Comparison of ENCODE assay signal across 17 mouse cellular contexts in the genomic region with DNA sequence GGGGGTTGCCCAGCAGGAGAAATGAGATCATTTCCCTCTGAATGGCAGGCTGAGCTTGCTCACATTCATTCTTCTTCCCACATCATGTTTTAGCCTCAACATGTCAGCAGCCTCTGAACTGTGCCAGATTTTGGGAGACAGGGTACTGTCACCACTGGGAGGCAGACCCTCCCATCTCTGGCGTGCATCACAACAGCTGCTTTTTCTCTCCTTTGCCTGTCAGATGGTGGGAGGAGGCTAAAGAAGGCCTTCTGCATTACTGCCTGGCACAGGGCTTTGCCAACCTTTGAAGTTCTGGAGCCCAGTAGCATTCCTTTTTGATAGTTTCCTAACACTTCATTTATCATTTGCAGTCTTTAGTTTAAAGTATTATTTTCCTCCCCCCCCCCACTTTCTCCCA.
DNase-seq lines count a peak whose midpoint lies in the region; ATAC-seq and TF ChIP-seq lines count a peak whose summit lies in the region.
"Had no signal": no experiment of that assay in that cellular context is flagged by ENCODE, and none has a peak within 500 bp of the region (broad histone marks: within the 10 kb centered on the region; RNA-seq: fewer than 3 reads in every experiment).

No protein-coding gene starts in this region.

- no peak overlapping the region for H3K4me3 ChIP-seq in embryonic facial prominence, embryonic 14.5 days (ENCODE audit: low read depth, low read length)
- H3K4me3 ChIP-seq in embryonic facial prominence, embryonic 10.5 days, result no peak overlapping the region
- no peak overlapping the region for H3K4me3 ChIP-seq in hindbrain, postnatal 0 days (ENCODE audit: low read length)
- no peak overlapping the region for H3K4me3 ChIP-seq in hindbrain, embryonic 10.5 days
- H3K4me3 ChIP-seq in C2C12 (ENCODE audit: insufficient read depth, poor library complexity, severe bottlenecking), result no peak overlapping the region
- H3K4me3 ChIP-seq: intestine, embryonic 15.5 days; midbrain, embryonic 13.5 days had no signal

- H3K4me2 ChIP-seq in embryonic facial prominence, embryonic 14.5 days (ENCODE audit: low read depth, low read length), result no peak overlapping the region
- no peak overlapping the region for H3K4me2 ChIP-seq in hindbrain, postnatal 0 days (ENCODE audit: low read depth, low read length)
- H3K4me2 ChIP-seq: intestine, embryonic 15.5 days; midbrain, embryonic 13.5 days had no signal

- no peak for ATAC-seq in embryonic facial prominence, embryonic 14.5 days (ENCODE audit: low read depth)
- ATAC-seq in hindbrain, postnatal 0 days, result peak; percentile 49; the same call in 1 of the 2 replicates
- ATAC-seq: activated CD4-positive, CD25-positive, alpha-beta regulatory T cell, adult 4 months; intestine, embryonic 15.5 days; midbrain, embryonic 13.5 days had no signal

- no peaks in the 10 kb centered on the region for H3K79me2 ChIP-seq in C2C12 (ENCODE audit: control insufficient read depth, insufficient read depth)

- H3K9me3 ChIP-seq in embryonic facial prominence, embryonic 14.5 days (ENCODE audit: control insufficient read depth, low read length), result no peaks in the 10 kb centered on the region
- H3K9me3 ChIP-seq in embryonic facial prominence, embryonic 10.5 days, result no peaks in the 10 kb centered on the region
- H3K9me3 ChIP-seq in hindbrain, postnatal 0 days (ENCODE audit: low read length), result no peaks in the 10 kb centered on the region
- H3K9me3 ChIP-seq in hindbrain, embryonic 10.5 days, result no peaks in the 10 kb centered on the region
- H3K9me3 ChIP-seq: intestine, embryonic 15.5 days; midbrain, embryonic 13.5 days had no signal

- no peaks in the 10 kb centered on the region for H3K79me3 ChIP-seq in C2C12 (ENCODE audit: low read depth)

- H3K36me3 ChIP-seq in embryonic facial prominence, embryonic 14.5 days (ENCODE audit: control insufficient read depth, insufficient read depth, low read length), result no peaks in the 10 kb centered on the region
- no peaks in the 10 kb centered on the region for H3K36me3 ChIP-seq in embryonic facial prominence, embryonic 10.5 days (replicated peaks)
- H3K36me3 ChIP-seq in hindbrain, postnatal 0 days (ENCODE audit: insufficient read depth, low read length), result no peaks in the 10 kb centered on the region
- H3K36me3 ChIP-seq in hindbrain, embryonic 10.5 days, result no peaks in the 10 kb centered on the region
- no peaks in the 10 kb centered on the region for H3K36me3 ChIP-seq in C2C12 (ENCODE audit: control insufficient read depth, insufficient read depth)
- H3K36me3 ChIP-seq: intestine, embryonic 15.5 days; midbrain, embryonic 13.5 days had no signal

- no peak overlapping the region for H3K27ac ChIP-seq in embryonic facial prominence, embryonic 14.5 days (replicated peaks; ENCODE audit: low read depth, low read length)
- no peak overlapping the region for H3K27ac ChIP-seq in embryonic facial prominence, embryonic 10.5 days (replicated peaks)
- no peak overlapping the region for H3K27ac ChIP-seq in hindbrain, postnatal 0 days
- H3K27ac ChIP-seq in hindbrain, embryonic 10.5 days, result no peak overlapping the region
- H3K27ac ChIP-seq: intestine, embryonic 15.5 days; macrophage; midbrain, embryonic 13.5 days had no signal

- H3K4me1 ChIP-seq in embryonic facial prominence, embryonic 14.5 days (ENCODE audit: control insufficient read depth, insufficient read depth, low read length), result no peaks in the 10 kb centered on the region
- H3K4me1 ChIP-seq in embryonic facial prominence, embryonic 10.5 days, result no peaks in the 10 kb centered on the region
- H3K4me1 ChIP-seq in hindbrain, postnatal 0 days (ENCODE audit: insufficient read depth, low read length), result no peaks in the 10 kb centered on the region
- H3K4me1 ChIP-seq in hindbrain, embryonic 10.5 days (replicated peaks), result no peaks in the 10 kb centered on the region
- H3K4me1 ChIP-seq: intestine, embryonic 15.5 days; midbrain, embryonic 13.5 days had no signal

- no peak overlapping the region for H3ac ChIP-seq in C2C12 (ENCODE audit: control insufficient read depth, insufficient read length, low read depth)

- H3K27me3 ChIP-seq in embryonic facial prominence, embryonic 14.5 days (replicated peaks; ENCODE audit: control insufficient read depth, insufficient read depth, low read length), result no peaks in the 10 kb centered on the region
- H3K27me3 ChIP-seq in embryonic facial prominence, embryonic 10.5 days (replicated peaks; ENCODE audit: low read depth, poor library complexity, severe bottlenecking), result no peaks in the 10 kb centered on the region
- H3K27me3 ChIP-seq in hindbrain, postnatal 0 days (ENCODE audit: insufficient read depth, low read length), result no peaks in the 10 kb centered on the region
- no peaks in the 10 kb centered on the region for H3K27me3 ChIP-seq in hindbrain, embryonic 10.5 days (ENCODE audit: insufficient read depth, poor library complexity, severe bottlenecking)
- H3K27me3 ChIP-seq in C2C12 (ENCODE audit: control insufficient read depth, insufficient read depth, insufficient read length), result no peaks in the 10 kb centered on the region
- H3K27me3 ChIP-seq: intestine, embryonic 15.5 days; midbrain, embryonic 13.5 days had no signal

- DNase-seq in embryonic facial prominence, embryonic 14.5 days (ENCODE audit: low spot score), result peak; percentile 34
- no peak for DNase-seq in embryonic facial prominence, embryonic 10.5 days (ENCODE audit: low spot score)
- no peak for DNase-seq in hindbrain, postnatal 0 days (ENCODE audit: low spot score)
- DNase-seq in hindbrain, embryonic 10.5 days (ENCODE audit: low spot score), result no peak
- DNase-seq in lung, postnatal 14 days, result peak; percentile 30
- DNase-seq in frontal cortex, postnatal 10 days (ENCODE audit: low spot score in 2 of 2), result no peak
- DNase-seq in layer of hippocampus, adult 9-10 months (ENCODE audit: low spot score), result no peak
- DNase-seq: adrenal gland, postnatal 36 days; cerebellum, postnatal 14 days; right cerebral cortex, adult 18-20 months; spleen, adult 18-20 months; thymus, postnatal 25 days had no signal

- 37% methylated on average over 1 of the region's 1 CpGs for WGBS in embryonic facial prominence, embryonic 14.5 days
- 50% methylated on average over 1 of the region's 1 CpGs for WGBS in embryonic facial prominence, embryonic 10.5 days
- WGBS in hindbrain, postnatal 0 days, result 20% methylated on average over 1 of the region's 1 CpGs
- WGBS in hindbrain, embryonic 10.5 days, result 33% methylated on average over 1 of the region's 1 CpGs

- TF ChIP-seq CTCF in hindbrain, postnatal 0 days (IDR thresholded peaks at IDR 0.05; ENCODE audit: low read depth), result no peak
- no peak for TF ChIP-seq CTCF in C2C12 (IDR thresholded peaks at IDR 0.05; ENCODE audit: control insufficient read depth, insufficient read depth, insufficient read length)

- H3K9ac ChIP-seq in embryonic facial prominence, embryonic 14.5 days (ENCODE audit: low read depth, low read length), result no peak overlapping the region
- H3K9ac ChIP-seq in hindbrain, postnatal 0 days (replicated peaks; ENCODE audit: low read length), result no peak overlapping the region
- H3K9ac ChIP-seq: intestine, embryonic 15.5 days; midbrain, embryonic 13.5 days had no signal

TF ChIP-seq in C2C12, 6 proteins besides CTCF, POLR2A, EP300 and RAD21:
- TF ChIP-seq MYOD1 (IDR thresholded peaks at IDR 0.05; ENCODE audit: control insufficient read depth, insufficient read length, low read depth), result peak; percentile 35
- no peak for TF ChIP-seq MAX (IDR thresholded peaks at IDR 0.05)

Comparison
In these comparisons a context has a peak if more than half of its experiments do, and no peak if none do; other contexts are left out.
1. DNase-seq: peak in embryonic facial prominence, embryonic 14.5 days (single experiment) and lung, postnatal 14 days (single experiment); none in embryonic facial prominence, embryonic 10.5 days (single experiment), hindbrain, postnatal 0 days (single experiment), hindbrain, embryonic 10.5 days (single experiment), frontal cortex, postnatal 10 days (0 of 2) and layer of hippocampus, adult 9-10 months (single experiment).